Mouse (Mus musculus): ENCODE data around the gene Zfp639. TPM values are rescaled to one million over a fixed set of nuclear protein-coding genes. Genes with fewer than 3 reads are reported as not detected.

Gene Zfp639
- total and polyA plus RNA-seq, 2 experiments, result 10.8 to 23.6 TPM

DNA sequence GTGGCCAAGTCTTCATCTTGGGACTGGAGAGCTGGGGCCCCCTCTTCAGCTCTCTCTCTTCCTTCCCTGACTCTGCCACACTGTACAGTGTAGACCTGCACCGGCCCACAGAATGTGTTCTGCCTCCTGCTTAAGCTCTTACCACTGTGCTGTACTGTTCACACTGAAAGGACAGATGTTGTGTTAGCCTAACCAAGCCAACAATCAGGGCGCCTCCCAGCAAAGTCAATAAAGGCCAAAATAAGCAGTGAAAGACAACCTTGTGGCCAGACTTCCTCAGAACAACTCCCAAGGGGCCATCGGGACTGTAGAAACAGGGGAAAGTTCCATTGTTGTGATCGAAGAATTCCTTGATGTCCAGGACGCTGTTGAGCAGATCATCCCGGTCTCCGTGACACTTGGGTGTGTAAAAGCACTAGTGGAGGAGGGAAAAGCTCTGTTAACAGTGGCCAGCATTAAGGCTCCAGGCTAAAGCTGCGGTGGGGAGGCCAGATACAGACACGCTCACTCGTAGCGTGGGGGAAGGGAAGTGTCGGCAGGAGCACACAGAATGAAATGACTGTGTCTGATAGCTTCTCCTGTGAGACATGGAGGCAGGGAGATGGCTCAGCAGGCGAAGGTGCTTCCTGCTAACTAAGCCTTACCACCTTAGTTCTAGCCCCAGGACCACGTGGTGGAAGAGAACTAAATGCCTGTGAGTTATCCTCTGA is 37.7 kb upstream of the Zfp639 start:
- no peaks in the 10 kb centered on the region for H3K79me2 ChIP-seq (ENCODE audit: control insufficient read depth, insufficient read depth, low read length)
- no peaks in the 10 kb centered on the region for H3K27me3 ChIP-seq (ENCODE audit: control insufficient read depth, insufficient read depth, low read length)
- TF ChIP-seq POLR2A (IDR thresholded peaks at IDR 0.05; ENCODE audit: extremely low read depth, insufficient read depth, low read length) (no peak), CTCF (IDR thresholded peaks at IDR 0.05; ENCODE audit: low read depth, low read length) (no peak)
- 75% methylated on average over 14 of the region's 14 CpGs for WGBS
- no peak overlapping the region for H3K4me3 ChIP-seq (ENCODE audit: insufficient read depth, low read depth, low read length)
- no peak overlapping the region for H3K9ac ChIP-seq (ENCODE audit: low read depth, low read length)
- no peak for DNase-seq (ENCODE audit: extremely low read depth, low read depth, low spot score)
- H3K27ac ChIP-seq (replicated peaks; ENCODE audit: insufficient read depth, low read depth, low read length), result no peak overlapping the region
- peaks cover 2% of the 10 kb centered on the region; the same call in 1 of the 2 replicates for H3K4me1 ChIP-seq (ENCODE audit: control insufficient read depth, insufficient read depth, low read length)
- H3K36me3 ChIP-seq (ENCODE audit: control insufficient read depth, insufficient read depth, low read length), result no peaks in the 10 kb centered on the region

DNA sequence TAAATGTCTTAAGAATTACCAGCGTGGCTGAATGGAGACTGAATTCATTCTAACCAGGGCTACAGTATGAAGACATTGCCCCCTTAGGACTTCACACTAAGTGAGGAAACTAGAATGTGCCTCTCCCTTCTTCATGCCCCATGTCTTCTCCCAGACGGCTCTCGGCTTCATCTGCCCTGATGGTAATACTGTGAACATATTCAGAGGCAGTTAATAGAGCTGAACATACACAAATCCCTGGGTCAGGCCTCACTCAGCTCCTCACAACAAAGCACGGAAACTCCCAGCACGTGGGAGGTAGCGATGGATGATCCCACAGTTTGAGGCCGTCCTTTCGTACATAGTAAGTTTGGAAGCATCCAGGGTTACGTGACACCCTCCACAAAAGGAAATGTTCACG is 36.9 kb upstream of the Zfp639 start:
- DNase-seq (ENCODE audit: extremely low read depth, low read depth, low spot score), result no peak
- no peaks in the 10 kb centered on the region for H3K79me2 ChIP-seq (ENCODE audit: control insufficient read depth, insufficient read depth, low read length)
- no peak overlapping the region for H3K4me3 ChIP-seq (ENCODE audit: insufficient read depth, low read depth, low read length)
- no peak overlapping the region for H3K9ac ChIP-seq (ENCODE audit: low read depth, low read length)
- 89% methylated on average over 10 of the region's 10 CpGs for WGBS
- TF ChIP-seq CTCF (IDR thresholded peaks at IDR 0.05; ENCODE audit: low read depth, low read length) (no peak), POLR2A (IDR thresholded peaks at IDR 0.05; ENCODE audit: extremely low read depth, insufficient read depth, low read length) (no peak)
- no peaks in the 10 kb centered on the region for H3K27me3 ChIP-seq (ENCODE audit: control insufficient read depth, insufficient read depth, low read length)
- no peak overlapping the region for H3K27ac ChIP-seq (replicated peaks; ENCODE audit: insufficient read depth, low read depth, low read length)
- no peaks in the 10 kb centered on the region for H3K36me3 ChIP-seq (ENCODE audit: control insufficient read depth, insufficient read depth, low read length)
- peaks cover 2% of the 10 kb centered on the region; the same call in 1 of the 2 replicates for H3K4me1 ChIP-seq (ENCODE audit: control insufficient read depth, insufficient read depth, low read length)

DNA sequence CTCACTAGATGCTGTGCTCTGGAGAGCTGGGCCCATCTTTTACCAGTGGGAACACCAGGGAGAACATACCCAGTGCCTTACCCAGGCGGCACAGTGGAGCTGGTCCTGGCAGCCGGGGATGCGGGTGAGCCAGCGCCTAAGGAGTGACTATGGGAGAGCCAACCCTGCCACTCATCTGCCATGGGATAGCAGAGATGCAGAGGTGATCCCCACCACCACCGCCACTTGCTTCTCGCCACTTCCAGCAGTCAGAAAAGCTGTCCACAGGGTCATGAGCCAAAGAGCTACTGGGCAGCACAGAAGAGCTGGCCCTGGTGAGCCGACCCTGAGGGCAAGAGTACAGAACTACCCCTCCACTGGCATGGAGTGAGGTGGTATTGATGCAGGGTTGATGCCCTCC is 30.1 kb upstream of the Zfp639 start:
- Histone ChIP-seq H3K79me2 (ENCODE audit: control insufficient read depth, insufficient read depth, low read length) (no peaks in the 10 kb centered on the region), H3K27ac (replicated peaks; ENCODE audit: insufficient read depth, low read depth, low read length) (no peak overlapping the region), H3K4me3 (ENCODE audit: insufficient read depth, low read depth, low read length) (no peak overlapping the region), H3K27me3 (ENCODE audit: control insufficient read depth, insufficient read depth, low read length) (no peaks in the 10 kb centered on the region), H3K4me1 (ENCODE audit: control insufficient read depth, insufficient read depth, low read length) (no peaks in the 10 kb centered on the region), H3K9ac (ENCODE audit: low read depth, low read length) (no peak overlapping the region), H3K36me3 (ENCODE audit: control insufficient read depth, insufficient read depth, low read length) (no peaks in the 10 kb centered on the region)
- no peak for TF ChIP-seq POLR2A (IDR thresholded peaks at IDR 0.05; ENCODE audit: extremely low read depth, insufficient read depth, low read length)
- TF ChIP-seq CTCF (IDR thresholded peaks at IDR 0.05; ENCODE audit: low read depth, low read length), result no peak
- 77% methylated on average over 7 of the region's 7 CpGs for WGBS
- DNase-seq (ENCODE audit: extremely low read depth, low read depth, low spot score), result peak; percentile 8

DNA sequence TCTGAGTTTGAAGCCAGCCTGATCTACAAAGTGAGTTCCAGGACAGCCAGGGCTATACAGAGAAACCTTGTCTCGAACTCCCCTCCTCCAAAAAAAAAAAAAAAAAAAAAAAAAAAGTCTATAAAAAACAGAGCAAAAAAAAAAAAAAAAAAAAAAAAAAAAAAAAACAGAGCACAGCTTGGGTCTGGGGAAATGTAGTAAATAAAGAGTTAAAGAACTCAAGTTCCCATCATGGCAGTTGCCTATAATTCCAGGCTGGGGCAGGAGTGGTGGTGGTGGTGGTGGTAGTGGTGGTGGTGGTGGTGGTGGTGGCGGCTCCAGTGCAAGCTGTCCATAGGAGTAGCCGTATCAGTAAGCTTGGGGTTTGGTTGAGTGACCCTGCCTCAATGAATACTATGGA is 27.0 kb upstream of the Zfp639 start:
- H3K27ac ChIP-seq (replicated peaks; ENCODE audit: insufficient read depth, low read depth, low read length), result no peak overlapping the region
- H3K4me3 ChIP-seq (ENCODE audit: insufficient read depth, low read depth, low read length), result no peak overlapping the region
- WGBS, result 89% methylated on average over 3 of the region's 3 CpGs
- no peak overlapping the region for H3K9ac ChIP-seq (ENCODE audit: low read depth, low read length)
- no peaks in the 10 kb centered on the region for H3K27me3 ChIP-seq (ENCODE audit: control insufficient read depth, insufficient read depth, low read length)
- no peak for TF ChIP-seq POLR2A (IDR thresholded peaks at IDR 0.05; ENCODE audit: extremely low read depth, insufficient read depth, low read length)
- no peak for TF ChIP-seq CTCF (IDR thresholded peaks at IDR 0.05; ENCODE audit: low read depth, low read length)
- no peaks in the 10 kb centered on the region for H3K36me3 ChIP-seq (ENCODE audit: control insufficient read depth, insufficient read depth, low read length)
- H3K4me1 ChIP-seq (ENCODE audit: control insufficient read depth, insufficient read depth, low read length), result no peaks in the 10 kb centered on the region
- no peak for DNase-seq (ENCODE audit: extremely low read depth, low read depth, low spot score)
- H3K79me2 ChIP-seq (ENCODE audit: control insufficient read depth, insufficient read depth, low read length), result no peaks in the 10 kb centered on the region

DNA sequence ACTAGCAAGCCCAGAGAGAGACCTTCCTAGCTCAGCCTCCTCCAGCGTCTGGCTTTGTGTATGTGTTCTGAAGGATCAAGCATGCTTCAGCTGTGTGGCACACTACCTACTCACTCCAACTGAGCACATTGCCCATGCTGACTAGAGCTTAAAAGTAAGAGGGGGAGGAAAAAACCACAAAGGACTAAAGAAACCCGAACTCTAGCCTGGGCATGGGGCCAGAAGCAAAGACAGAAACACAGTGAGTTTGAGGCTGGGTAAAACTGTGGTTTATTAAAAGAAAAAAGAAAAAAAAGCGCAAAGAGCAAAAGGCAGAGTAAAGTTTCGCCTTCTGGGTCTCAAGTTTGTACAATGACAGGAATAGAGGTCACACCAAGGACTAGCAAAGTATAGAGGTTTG is 23.5 kb upstream of the Zfp639 start:
- H3K9ac ChIP-seq (ENCODE audit: low read depth, low read length), result no peak overlapping the region
- no peak overlapping the region for H3K27ac ChIP-seq (replicated peaks; ENCODE audit: insufficient read depth, low read depth, low read length)
- no peaks in the 10 kb centered on the region for H3K4me1 ChIP-seq (ENCODE audit: control insufficient read depth, insufficient read depth, low read length)
- no peak for TF ChIP-seq CTCF (IDR thresholded peaks at IDR 0.05; ENCODE audit: low read depth, low read length)
- no peak for TF ChIP-seq POLR2A (IDR thresholded peaks at IDR 0.05; ENCODE audit: extremely low read depth, insufficient read depth, low read length)
- no peak overlapping the region for H3K4me3 ChIP-seq (ENCODE audit: insufficient read depth, low read depth, low read length)
- no peaks in the 10 kb centered on the region for H3K79me2 ChIP-seq (ENCODE audit: control insufficient read depth, insufficient read depth, low read length)
- 66% methylated on average over 4 of the region's 4 CpGs for WGBS
- no peaks in the 10 kb centered on the region for H3K27me3 ChIP-seq (ENCODE audit: control insufficient read depth, insufficient read depth, low read length)
- no peaks in the 10 kb centered on the region for H3K36me3 ChIP-seq (ENCODE audit: control insufficient read depth, insufficient read depth, low read length)
- DNase-seq (ENCODE audit: extremely low read depth, low read depth, low spot score), result no peak

DNA sequence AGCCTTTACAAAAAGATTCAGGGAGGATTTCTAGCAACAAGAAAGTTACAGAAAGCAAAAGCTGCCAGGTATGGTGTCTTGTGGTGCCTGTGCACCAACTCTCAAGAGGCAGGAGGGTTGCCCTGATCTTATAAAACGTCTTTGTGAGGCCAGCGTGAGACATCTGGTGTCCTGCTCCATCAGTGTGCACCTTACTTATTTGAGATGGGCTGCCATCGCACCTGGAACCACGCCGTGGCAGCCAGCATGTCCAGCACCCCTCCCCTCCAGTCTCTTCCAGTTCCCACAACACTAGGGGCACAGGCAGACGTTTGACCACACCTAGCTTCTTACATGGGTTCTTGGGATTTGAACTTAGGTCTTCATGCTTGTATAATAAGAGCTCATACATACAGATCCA is 21.9 kb upstream of the Zfp639 start:
- no peak for TF ChIP-seq CTCF (IDR thresholded peaks at IDR 0.05; ENCODE audit: low read depth, low read length)
- no peak for TF ChIP-seq POLR2A (IDR thresholded peaks at IDR 0.05; ENCODE audit: extremely low read depth, insufficient read depth, low read length)
- Histone ChIP-seq H3K36me3 (ENCODE audit: control insufficient read depth, insufficient read depth, low read length) (no peaks in the 10 kb centered on the region), H3K4me3 (ENCODE audit: insufficient read depth, low read depth, low read length) (no peak overlapping the region), H3K9ac (ENCODE audit: low read depth, low read length) (no peak overlapping the region), H3K4me1 (ENCODE audit: control insufficient read depth, insufficient read depth, low read length) (peaks cover 11% of the 10 kb centered on the region), H3K79me2 (ENCODE audit: control insufficient read depth, insufficient read depth, low read length) (no peaks in the 10 kb centered on the region), H3K27me3 (ENCODE audit: control insufficient read depth, insufficient read depth, low read length) (no peaks in the 10 kb centered on the region), H3K27ac (replicated peaks; ENCODE audit: insufficient read depth, low read depth, low read length) (no peak overlapping the region)
- DNase-seq (ENCODE audit: extremely low read depth, low read depth, low spot score), result no peak
- WGBS, result 88% methylated on average over 6 of the region's 6 CpGs
